Mouse (Mus musculus): Measurements from ENCODE around the gene Cux1. TPM values are rescaled to one million over a fixed set of nuclear protein-coding genes. Genes with fewer than 3 reads are reported as not detected.

The Cux1 gene
- polyA plus RNA-seq, 1 experiment from 2014 or later, result 109 TPM

DNA sequence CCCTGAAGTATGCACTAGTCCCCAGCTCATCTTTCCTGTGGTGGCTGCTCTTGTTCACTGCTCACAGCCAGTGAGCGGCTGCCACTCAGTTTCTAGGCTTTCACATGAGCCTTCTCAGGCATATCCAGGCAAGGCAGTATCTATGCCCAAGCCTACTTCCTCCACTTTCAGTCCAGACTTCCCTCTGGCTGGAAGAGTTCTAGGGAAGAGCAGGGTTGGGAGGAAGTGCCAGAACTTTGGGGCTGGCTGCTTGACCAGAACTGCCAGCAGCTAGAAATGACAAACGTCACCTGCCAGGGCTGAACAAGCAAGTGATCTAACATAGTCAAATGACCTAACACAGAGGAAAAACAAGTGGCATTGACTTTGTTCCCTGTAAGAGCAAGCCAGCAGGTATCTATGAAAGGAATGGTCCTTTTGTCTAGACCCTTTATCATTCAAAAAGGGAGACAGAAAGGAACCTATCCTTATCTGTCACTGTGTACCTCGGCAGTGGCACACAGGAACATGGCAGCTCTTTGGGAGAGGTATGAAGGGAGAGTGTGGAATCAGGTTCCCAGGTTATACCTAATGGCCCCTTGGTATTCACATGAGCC, 171.6 kb downstream of the Cux1 start:
- DNase-seq (ENCODE audit: low spot score), result no peak
- Histone ChIP-seq H3K4me2 (ENCODE audit: low read depth) (no peak overlapping the region), H3K4me3 (ENCODE audit: low read depth, low read length) (no peak overlapping the region), H3K9ac (ENCODE audit: low read length) (no peak overlapping the region), H3K27me3 (ENCODE audit: control insufficient read depth, insufficient read depth, low read length) (no peaks in the 10 kb centered on the region), H3K36me3 (ENCODE audit: control insufficient read depth, insufficient read depth, low read length) (no peaks in the 10 kb centered on the region), H3K4me1 (ENCODE audit: control insufficient read depth, insufficient read depth, low read length) (no peaks in the 10 kb centered on the region), H3K27ac (ENCODE audit: low read depth, low read length) (no peak overlapping the region), H3K9me3 (ENCODE audit: control insufficient read depth, low read length) (no peaks in the 10 kb centered on the region)
- WGBS, result 71% methylated on average over 3 of the region's 3 CpGs
- ATAC-seq (ENCODE audit: insufficient read depth, low FRiP score, low TSS enrichment), result no peak

DNA sequence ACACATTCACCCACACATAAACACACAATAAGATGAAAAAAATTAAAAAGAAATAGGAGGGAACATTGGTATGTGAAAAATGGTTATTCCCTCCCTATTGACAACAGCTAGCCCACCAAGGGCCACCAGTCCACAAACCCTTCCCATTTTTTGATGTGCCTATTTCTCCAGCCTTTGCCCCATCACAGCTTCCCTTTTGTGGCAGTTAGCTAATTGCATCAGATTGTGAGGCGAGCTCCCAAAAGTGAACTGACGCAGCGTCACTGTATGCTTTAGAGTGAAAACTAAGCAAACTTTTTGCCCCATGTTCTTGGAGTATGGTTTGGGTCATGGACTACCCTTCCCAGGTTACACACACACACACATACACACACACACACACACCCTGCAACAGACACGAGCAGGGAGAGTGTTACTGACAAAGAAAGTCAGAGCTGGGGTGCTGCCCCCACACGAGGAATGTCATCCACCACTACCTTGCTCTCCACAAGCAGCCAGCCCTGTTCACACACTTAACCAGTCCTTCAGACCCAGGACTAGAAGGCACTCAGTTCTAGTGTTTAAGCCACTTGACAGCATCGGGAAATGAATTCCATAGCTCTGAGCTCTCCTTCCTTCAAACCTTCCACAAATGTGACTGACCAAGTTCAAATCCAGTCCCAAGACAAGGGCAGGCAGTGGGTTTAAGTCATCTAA, 172.6 kb downstream of the Cux1 start:
- Histone ChIP-seq H3K4me3 (ENCODE audit: low read depth, low read length) (no peak overlapping the region), H3K27ac (ENCODE audit: low read depth, low read length) (no peak overlapping the region), H3K36me3 (ENCODE audit: control insufficient read depth, insufficient read depth, low read length) (no peaks in the 10 kb centered on the region), H3K9ac (ENCODE audit: low read length) (no peak overlapping the region), H3K4me2 (ENCODE audit: low read depth) (no peak overlapping the region), H3K27me3 (ENCODE audit: control insufficient read depth, insufficient read depth, low read length) (no peaks in the 10 kb centered on the region), H3K9me3 (ENCODE audit: control insufficient read depth, low read length) (no peaks in the 10 kb centered on the region), H3K4me1 (ENCODE audit: control insufficient read depth, insufficient read depth, low read length) (no peaks in the 10 kb centered on the region)
- DNase-seq (ENCODE audit: low spot score) (no peak), ATAC-seq (ENCODE audit: insufficient read depth, low FRiP score, low TSS enrichment) (no peak)
- WGBS, result 91% methylated on average over 6 of the region's 6 CpGs

DNA sequence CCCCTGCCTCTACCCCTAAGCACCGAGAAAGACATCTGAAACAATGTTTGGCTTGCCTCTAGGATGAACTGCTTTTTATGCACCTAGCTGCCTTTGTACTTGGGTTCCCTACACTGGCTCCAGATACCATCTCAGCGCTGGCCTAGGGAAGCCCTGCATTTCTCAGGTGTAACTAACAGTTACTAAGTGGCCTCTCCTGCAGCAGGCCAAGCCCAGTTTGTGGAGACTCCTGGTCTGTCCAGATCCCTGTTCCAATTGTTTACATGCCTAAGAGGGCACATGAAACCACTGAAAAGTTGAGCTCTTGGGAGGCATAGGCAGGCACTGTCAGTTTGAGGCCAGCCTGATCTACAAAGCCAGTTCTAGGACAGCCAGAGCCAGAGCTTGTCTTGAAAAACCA, 173.7 kb downstream of the Cux1 start:
- H3K4me1 ChIP-seq (ENCODE audit: control insufficient read depth, insufficient read depth, low read length), result no peaks in the 10 kb centered on the region
- H3K9ac ChIP-seq (ENCODE audit: low read length), result no peak overlapping the region
- ATAC-seq (ENCODE audit: insufficient read depth, low FRiP score, low TSS enrichment), result no peak
- H3K27me3 ChIP-seq (ENCODE audit: control insufficient read depth, insufficient read depth, low read length), result no peaks in the 10 kb centered on the region
- no peak overlapping the region for H3K4me3 ChIP-seq (ENCODE audit: low read depth, low read length)
- no peak overlapping the region for H3K27ac ChIP-seq (ENCODE audit: low read depth, low read length)
- H3K4me2 ChIP-seq (ENCODE audit: low read depth), result no peak overlapping the region
- H3K36me3 ChIP-seq (ENCODE audit: control insufficient read depth, insufficient read depth, low read length), result no peaks in the 10 kb centered on the region
- no peak for DNase-seq (ENCODE audit: low spot score)
- WGBS, result 88% methylated on average over 2 of the region's 2 CpGs
- no peaks in the 10 kb centered on the region for H3K9me3 ChIP-seq (ENCODE audit: control insufficient read depth, low read length)

DNA sequence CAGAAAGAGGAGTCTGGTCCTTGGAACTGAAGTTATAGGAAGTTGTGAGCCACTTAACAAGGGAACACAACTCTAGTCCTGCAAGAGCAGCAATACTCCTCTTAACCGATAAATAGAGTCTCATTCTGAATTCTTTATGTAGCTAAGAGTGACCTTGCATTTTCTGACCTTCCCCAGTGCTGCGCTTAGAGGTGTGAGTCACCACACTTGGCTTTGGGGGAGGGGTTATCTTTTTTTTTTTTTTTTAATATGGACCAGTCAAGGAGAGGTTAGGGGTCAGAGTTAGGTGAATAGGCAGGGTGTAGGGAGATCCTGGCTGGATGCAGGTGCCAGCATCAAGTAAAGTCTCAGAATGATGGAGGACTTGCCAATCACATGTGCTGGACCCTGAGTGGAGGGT, 180.5 kb downstream of the Cux1 start:
- H3K4me3 ChIP-seq (ENCODE audit: low read depth, low read length), result no peak overlapping the region
- no peak overlapping the region for H3K27ac ChIP-seq (ENCODE audit: low read depth, low read length)
- ATAC-seq (ENCODE audit: insufficient read depth, low FRiP score, low TSS enrichment) (no peak), DNase-seq (ENCODE audit: low spot score) (no peak)
- no peak overlapping the region for H3K9ac ChIP-seq (ENCODE audit: low read length)
- H3K36me3 ChIP-seq (ENCODE audit: control insufficient read depth, insufficient read depth, low read length), result no peaks in the 10 kb centered on the region
- no peak overlapping the region for H3K4me2 ChIP-seq (ENCODE audit: low read depth)
- no peaks in the 10 kb centered on the region for H3K27me3 ChIP-seq (ENCODE audit: control insufficient read depth, insufficient read depth, low read length)
- 95% methylated on average over 2 of the region's 2 CpGs for whole genome bisulfite sequencing
- H3K9me3 ChIP-seq (ENCODE audit: control insufficient read depth, low read length), result no peaks in the 10 kb centered on the region
- H3K4me1 ChIP-seq (ENCODE audit: control insufficient read depth, insufficient read depth, low read length), result no peaks in the 10 kb centered on the region

DNA sequence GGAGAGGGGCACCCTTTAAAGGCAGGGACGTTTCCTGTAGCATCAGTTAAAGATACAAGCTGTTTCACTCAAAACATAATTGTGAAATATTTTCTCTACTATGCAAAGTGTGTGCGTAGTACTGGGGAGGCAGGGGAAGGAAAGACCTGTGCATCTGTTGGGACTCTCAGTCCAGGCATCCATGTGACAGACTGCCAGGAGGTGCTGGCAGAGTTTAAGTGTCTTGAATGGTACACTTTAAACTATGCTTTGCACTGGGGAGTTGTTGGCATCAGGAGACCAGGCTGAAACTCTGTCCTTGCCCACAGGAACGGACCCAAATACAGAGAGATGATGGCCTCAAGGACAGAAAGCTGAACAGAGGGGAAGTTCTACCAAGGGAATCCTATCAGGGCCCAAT, 182.1 kb downstream of the Cux1 start:
- Histone ChIP-seq H3K36me3 (ENCODE audit: control insufficient read depth, insufficient read depth, low read length) (no peaks in the 10 kb centered on the region), H3K9ac (ENCODE audit: low read length) (no peak overlapping the region), H3K4me2 (ENCODE audit: low read depth) (no peak overlapping the region), H3K27me3 (ENCODE audit: control insufficient read depth, insufficient read depth, low read length) (no peaks in the 10 kb centered on the region), H3K9me3 (ENCODE audit: control insufficient read depth, low read length) (no peaks in the 10 kb centered on the region), H3K4me1 (ENCODE audit: control insufficient read depth, insufficient read depth, low read length) (no peaks in the 10 kb centered on the region), H3K4me3 (ENCODE audit: low read depth, low read length) (no peak overlapping the region), H3K27ac (ENCODE audit: low read depth, low read length) (no peak overlapping the region)
- ATAC-seq (ENCODE audit: insufficient read depth, low FRiP score, low TSS enrichment) (no peak), DNase-seq (ENCODE audit: low spot score) (no peak)
- 90% methylated on average over 3 of the region's 3 CpGs for WGBS

GRCm38 (mm10) chr5:136382261-136383005, 184.9 kb downstream of the Cux1 start:
- ATAC-seq (ENCODE audit: insufficient read depth, low FRiP score, low TSS enrichment) (no peak), DNase-seq (ENCODE audit: low spot score) (no peak)
- Histone ChIP-seq H3K27ac (ENCODE audit: low read depth, low read length) (no peak overlapping the region), H3K4me3 (ENCODE audit: low read depth, low read length) (no peak overlapping the region), H3K9ac (ENCODE audit: low read length) (no peak overlapping the region), H3K4me1 (ENCODE audit: control insufficient read depth, insufficient read depth, low read length) (no peaks in the 10 kb centered on the region), H3K36me3 (ENCODE audit: control insufficient read depth, insufficient read depth, low read length) (no peaks in the 10 kb centered on the region), H3K27me3 (ENCODE audit: control insufficient read depth, insufficient read depth, low read length) (no peaks in the 10 kb centered on the region), H3K4me2 (ENCODE audit: low read depth) (no peak overlapping the region), H3K9me3 (ENCODE audit: control insufficient read depth, low read length) (no peaks in the 10 kb centered on the region)
- 90% methylated on average over 9 of the region's 9 CpGs for WGBS

DNA sequence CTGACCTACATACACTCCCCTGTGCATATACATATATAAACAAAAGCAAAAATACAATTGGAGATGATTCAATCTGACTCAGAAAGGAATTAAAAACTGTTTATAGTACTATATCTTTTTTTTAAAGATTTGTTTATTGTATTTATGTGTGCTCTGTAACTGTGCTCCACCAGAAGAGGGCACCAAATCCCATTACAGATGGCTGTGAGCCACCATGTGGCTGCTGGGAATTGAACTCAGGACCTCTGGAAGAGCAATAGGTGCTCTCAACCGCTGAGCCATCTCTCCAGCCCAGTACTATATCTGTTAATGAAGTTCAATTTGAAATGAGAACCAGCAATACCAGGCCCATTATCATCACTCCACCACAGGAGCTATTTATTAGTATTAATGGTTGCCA, 187.9 kb downstream of the Cux1 start:
- H3K4me3 ChIP-seq (ENCODE audit: low read depth, low read length), result no peak overlapping the region
- H3K4me1 ChIP-seq (ENCODE audit: control insufficient read depth, insufficient read depth, low read length), result no peaks in the 10 kb centered on the region
- no peak overlapping the region for H3K27ac ChIP-seq (ENCODE audit: low read depth, low read length)
- H3K4me2 ChIP-seq (ENCODE audit: low read depth), result no peak overlapping the region
- ATAC-seq (ENCODE audit: insufficient read depth, low FRiP score, low TSS enrichment), result no peak
- WGBS, result 95% methylated on average over 1 of the region's 1 CpGs
- no peaks in the 10 kb centered on the region for H3K9me3 ChIP-seq (ENCODE audit: control insufficient read depth, low read length)
- no peaks in the 10 kb centered on the region for H3K27me3 ChIP-seq (ENCODE audit: control insufficient read depth, insufficient read depth, low read length)
- DNase-seq (ENCODE audit: low spot score), result no peak
- H3K36me3 ChIP-seq (ENCODE audit: control insufficient read depth, insufficient read depth, low read length), result no peaks in the 10 kb centered on the region; the same call in 1 of the 2 replicates
- H3K9ac ChIP-seq (ENCODE audit: low read length), result no peak overlapping the region

DNA sequence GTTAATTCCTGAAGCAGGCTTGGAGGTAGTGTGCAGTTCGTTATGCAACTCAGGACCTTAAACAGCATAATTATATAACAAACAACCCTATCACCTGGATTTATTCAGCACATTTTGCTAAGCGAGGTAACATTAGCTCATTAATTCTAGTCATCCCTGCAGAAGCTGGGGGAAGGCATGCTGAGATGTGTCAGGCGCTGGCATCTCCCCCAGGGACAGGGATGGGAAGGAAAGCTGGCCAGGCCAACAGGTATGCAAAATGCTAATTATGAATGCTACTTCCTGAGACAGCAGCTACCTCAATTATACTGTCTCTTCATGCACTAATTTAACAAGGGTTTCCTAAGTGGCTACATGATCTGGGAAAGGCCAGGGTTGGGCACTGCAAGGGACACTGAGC, 190.2 kb downstream of the Cux1 start:
- Histone ChIP-seq H3K36me3 (ENCODE audit: control insufficient read depth, insufficient read depth, low read length) (peaks cover 2% of the 10 kb centered on the region; the same call in 1 of the 2 replicates), H3K4me1 (ENCODE audit: control insufficient read depth, insufficient read depth, low read length) (no peaks in the 10 kb centered on the region), H3K9ac (ENCODE audit: low read length) (no peak overlapping the region), H3K4me3 (ENCODE audit: low read depth, low read length) (no peak overlapping the region), H3K9me3 (ENCODE audit: control insufficient read depth, low read length) (no peaks in the 10 kb centered on the region), H3K27me3 (ENCODE audit: control insufficient read depth, insufficient read depth, low read length) (no peaks in the 10 kb centered on the region), H3K27ac (ENCODE audit: low read depth, low read length) (no peak overlapping the region), H3K4me2 (ENCODE audit: low read depth) (no peak overlapping the region)
- DNase-seq (ENCODE audit: low spot score), result no peak
- no peak for ATAC-seq (ENCODE audit: insufficient read depth, low FRiP score, low TSS enrichment)
- WGBS, result 84% methylated on average over 3 of the region's 3 CpGs

- H3K4me1 ChIP-seq (ENCODE audit: control insufficient read depth, insufficient read depth, low read length), result no peaks in the 10 kb centered on the region
- H3K9ac ChIP-seq (ENCODE audit: low read length), result no peak overlapping the region
- peaks cover 2% of the 10 kb centered on the region; the same call in 1 of the 2 replicates for H3K36me3 ChIP-seq (ENCODE audit: control insufficient read depth, insufficient read depth, low read length)
- H3K27me3 ChIP-seq (ENCODE audit: control insufficient read depth, insufficient read depth, low read length), result no peaks in the 10 kb centered on the region
- 71% methylated on average over 3 of the region's 3 CpGs for WGBS
- no peak overlapping the region for H3K4me2 ChIP-seq (ENCODE audit: low read depth)
- H3K27ac ChIP-seq (ENCODE audit: low read depth, low read length), result no peak overlapping the region
- H3K4me3 ChIP-seq (ENCODE audit: low read depth, low read length), result no peak overlapping the region
- no peak for DNase-seq (ENCODE audit: low spot score)
- no peaks in the 10 kb centered on the region for H3K9me3 ChIP-seq (ENCODE audit: control insufficient read depth, low read length)
- no peak for ATAC-seq (ENCODE audit: insufficient read depth, low FRiP score, low TSS enrichment)
Measured at GRCm38 (mm10) chr5:136375350-136375749, 191.9 kb downstream of the Cux1 start.
